Mouse (Mus musculus) MEL (cell line): ENCODE data around the gene Emc8. TPM values are rescaled to one million over a fixed set of nuclear protein-coding genes. Genes with fewer than 3 reads are reported as not detected.

Experiments
- DNase-seq: peaks from one replicate; pipeline ENCODE4 v3.0.0; 2011; ENCODE audit warnings: low read depth, low spot score
- H3K27ac ChIP-seq: 2 replicates; pipeline ENCODE4 v1.5.1; 2012; ENCODE audit warnings: low read depth, mild to moderate bottlenecking, control low read depth, low read length, moderate library complexity; ENCODE audit not compliant: control insufficient read depth
- H3K27me3 ChIP-seq, 2 experiments: fragments of 150-350 bp in 1 of 2; sonication (generic) in 1 of 2; 2 replicates each; pipeline ENCODE4 v1.6.1; 2012; ENCODE audit warnings: low read length in 2 of 2, mild to moderate bottlenecking in 2 of 2, improper control_type of control experiment in 1 of 2, moderate library complexity in 1 of 2; ENCODE audit not compliant: insufficient read depth in 2 of 2, control insufficient read depth in 1 of 2
- H3K36me3 ChIP-seq, 2 experiments: 2 replicates each; pipeline ENCODE4 v1.6.1; 2012 to 2014; ENCODE audit warnings: low read length in 2 of 2, improper control_type of control experiment in 1 of 2, inconsistent platforms in 1 of 2, mild to moderate bottlenecking in 1 of 2; ENCODE audit not compliant: insufficient read depth in 2 of 2, control insufficient read depth in 1 of 2
- H3K4me1 ChIP-seq, 2 experiments: fragments of 150-350 bp in 1 of 2; sonication (generic) in 1 of 2; 2 replicates each; pipeline ENCODE4 v1.6.1; 2012; ENCODE audit warnings: low read length in 2 of 2, improper control_type of control experiment in 1 of 2, mild to moderate bottlenecking in 1 of 2; ENCODE audit not compliant: insufficient read depth in 2 of 2, control insufficient read depth in 1 of 2
- H3K4me3 ChIP-seq, 2 experiments: fragments of 150-350 bp in 1 of 2; sonication (generic) in 1 of 2; 2 replicates each; pipeline ENCODE4 v1.5.1; 2012; ENCODE audit warnings: low read depth in 2 of 2, low read length in 2 of 2, mild to moderate bottlenecking in 2 of 2, moderate library complexity in 2 of 2, control low read depth in 1 of 2, improper control_type of control experiment in 1 of 2; ENCODE audit not compliant: control insufficient read depth in 1 of 2, insufficient read depth in 1 of 2
- H3K79me2 ChIP-seq: 2 replicates; pipeline ENCODE4 v1.6.1; 2012; ENCODE audit warnings: mild to moderate bottlenecking, low read length, moderate library complexity; ENCODE audit not compliant: control insufficient read depth, poor library complexity, insufficient read depth
- H3K9ac ChIP-seq: 2 replicates; pipeline ENCODE4 v1.6.1; 2012; ENCODE audit warnings: low read depth, mild to moderate bottlenecking, control low read depth, low read length, moderate library complexity; ENCODE audit not compliant: control insufficient read depth, poor library complexity, severe bottlenecking
- H3K9me3 ChIP-seq: fragments of 150-350 bp; sonication (generic); replicated peaks from 2 replicates; pipeline ENCODE4 v1.6.1; 2012; ENCODE audit warnings: mild to moderate bottlenecking, low read length, improper control_type of control experiment, moderate library complexity; ENCODE audit not compliant: insufficient read depth
- CHD2 ChIP-seq: IDR thresholded peaks from 2 replicates; pipeline ENCODE4 v1.6.1; 2011; ENCODE audit warnings: low read length, improper control_type of control experiment
- CTCF ChIP-seq, 3 experiments: IDR thresholded peaks in 2 of 3; conservative IDR thresholded peaks in 1 of 3; 2 replicates each; pipeline ENCODE4 v1.5.1; 2011 to 2012; ENCODE audit warnings: low read length in 3 of 3, low read depth in 2 of 3, mild to moderate bottlenecking in 2 of 3, improper control_type of control experiment in 1 of 3, inconsistent platforms in 1 of 3, mixed read lengths in 1 of 3, moderate library complexity in 1 of 3; ENCODE audit not compliant: control insufficient read depth in 1 of 3, insufficient read depth in 1 of 3, poor library complexity in 1 of 3, severe bottlenecking in 1 of 3
- ELF1 ChIP-seq: IDR thresholded peaks from 2 replicates; pipeline ENCODE4 v1.6.1; 2014; ENCODE audit warnings: low read depth, mild to moderate bottlenecking, inconsistent platforms, low read length, improper control_type of control experiment, moderate library complexity
- EP300 ChIP-seq, 2 experiments: IDR thresholded peaks; 2 replicates each; pipeline ENCODE4 v1.6.1; 2011; ENCODE audit warnings: improper control_type of control experiment in 2 of 2, low read length in 2 of 2, low read depth in 1 of 2, mild to moderate bottlenecking in 1 of 2
- ETS1 ChIP-seq: IDR thresholded peaks from 2 replicates; pipeline ENCODE4 v1.6.1; 2012; ENCODE audit warnings: low read depth, mild to moderate bottlenecking, inconsistent platforms, low read length, improper control_type of control experiment, moderate library complexity
- HCFC1 ChIP-seq: IDR thresholded peaks from 2 replicates; pipeline ENCODE4 v1.6.1; 2012; ENCODE audit warnings: low read depth, mild to moderate bottlenecking, inconsistent platforms, low read length, improper control_type of control experiment, moderate library complexity
- KAT2A ChIP-seq: conservative IDR thresholded peaks from 2 replicates; pipeline ENCODE4 v1.6.1; 2012; ENCODE audit warnings: low read depth, low read length, improper control_type of control experiment, inconsistent platforms
- MAX ChIP-seq: IDR thresholded peaks from 2 replicates; pipeline ENCODE4 v1.6.1; 2011; ENCODE audit warnings: low read length, improper control_type of control experiment
- MAZ ChIP-seq: IDR thresholded peaks from 2 replicates; pipeline ENCODE4 v1.6.1; 2012; ENCODE audit warnings: low read depth, mild to moderate bottlenecking, inconsistent platforms, low read length, improper control_type of control experiment
- MEF2A ChIP-seq: IDR thresholded peaks from 2 replicates; pipeline ENCODE4 v1.6.1; 2014; ENCODE audit warnings: low read depth, mild to moderate bottlenecking, inconsistent platforms, low read length, improper control_type of control experiment; ENCODE audit not compliant: poor library complexity, insufficient replicate concordance, severe bottlenecking; ENCODE audit errors: extremely low read depth
- MXI1 ChIP-seq: IDR thresholded peaks from 2 replicates; pipeline ENCODE4 v1.6.1; 2011; ENCODE audit warnings: mild to moderate bottlenecking, low read depth, low read length, improper control_type of control experiment
- MYB ChIP-seq: IDR thresholded peaks from 2 replicates; pipeline ENCODE4 v1.6.1; 2011; ENCODE audit warnings: mild to moderate bottlenecking, low read depth, low read length, improper control_type of control experiment
- NELFE ChIP-seq: IDR thresholded peaks from 2 replicates; pipeline ENCODE4 v1.6.1; 2011; ENCODE audit warnings: low read depth, low read length, improper control_type of control experiment
- NRF1 ChIP-seq: IDR thresholded peaks from 2 replicates; pipeline ENCODE4 v1.6.1; 2014; ENCODE audit warnings: low read depth, mild to moderate bottlenecking, inconsistent platforms, low read length, improper control_type of control experiment, moderate library complexity; ENCODE audit not compliant: poor library complexity, insufficient read depth, severe bottlenecking
- POLR2A ChIP-seq, 2 experiments: IDR thresholded peaks; 2 replicates each; pipeline ENCODE4 v1.6.1; 2011 to 2012; ENCODE audit warnings: low read length in 2 of 2, mild to moderate bottlenecking in 2 of 2, control low read depth in 1 of 2, improper control_type of control experiment in 1 of 2, low read depth in 1 of 2, moderate library complexity in 1 of 2; ENCODE audit not compliant: control insufficient read depth in 1 of 2, insufficient read depth in 1 of 2, poor library complexity in 1 of 2
- POLR2AphosphoS2 ChIP-seq: IDR thresholded peaks from 2 replicates; pipeline ENCODE4 v1.6.1; 2011; ENCODE audit warnings: low read length, improper control_type of control experiment
- POLR2AphosphoS5 ChIP-seq: IDR thresholded peaks from 2 replicates; pipeline ENCODE4 v1.6.1; 2012; ENCODE audit warnings: low read depth, borderline replicate concordance, mild to moderate bottlenecking, inconsistent platforms, low read length, moderate library complexity, mixed read lengths
- RCOR1 ChIP-seq: IDR thresholded peaks from 2 replicates; pipeline ENCODE4 v1.6.1; 2012; ENCODE audit warnings: low read depth, mild to moderate bottlenecking, inconsistent platforms, low read length, improper control_type of control experiment
- TAL1 ChIP-seq: IDR thresholded peaks from 2 replicates; pipeline ENCODE4 v1.6.1; 2012; ENCODE audit warnings: mild to moderate bottlenecking, inconsistent platforms, low read length, moderate library complexity, mixed read lengths
- TBP ChIP-seq: IDR thresholded peaks from 2 replicates; pipeline ENCODE4 v1.8.0; 2011; ENCODE audit warnings: low read depth, low read length, improper control_type of control experiment
- TCF12 ChIP-seq: IDR thresholded peaks from 2 replicates; pipeline ENCODE4 v1.6.1; 2014; ENCODE audit warnings: low read depth, mild to moderate bottlenecking, inconsistent platforms, low read length, improper control_type of control experiment, moderate library complexity
- ZC3H11A ChIP-seq: IDR thresholded peaks from 2 replicates; pipeline ENCODE4 v1.6.1; 2012; ENCODE audit warnings: low read depth, mild to moderate bottlenecking, inconsistent platforms, low read length, improper control_type of control experiment
- ZKSCAN1 ChIP-seq: IDR thresholded peaks from 2 replicates; pipeline ENCODE4 v1.6.1; 2012; ENCODE audit warnings: low read depth, mild to moderate bottlenecking, inconsistent platforms, low read length, improper control_type of control experiment, moderate library complexity
- ZMIZ1 ChIP-seq: IDR thresholded peaks from 2 replicates; pipeline ENCODE4 v1.6.1; 2012; ENCODE audit warnings: low read depth, mild to moderate bottlenecking, inconsistent platforms, low read length, improper control_type of control experiment, moderate library complexity
- ZNF384 ChIP-seq: IDR thresholded peaks from 2 replicates; pipeline ENCODE4 v1.6.1; 2012; ENCODE audit warnings: low read depth, mild to moderate bottlenecking, inconsistent platforms, low read length, improper control_type of control experiment
- polyA plus RNA-seq, 2 experiments: library from polyadenylated mRNA; stranded (reverse) in 1 of 2; unstranded in 1 of 2; fragments of >175 nt in 1 of 2; fragments of >200 nt in 1 of 2; gene quantifications; 2 replicates each; pipeline versions ENCODE4 v1.2.1 to v1.2.4; 2012; ENCODE audit warnings: low replicate concordance in 2 of 2, low read depth in 1 of 2; ENCODE audit not compliant: insufficient read length in 2 of 2, insufficient read depth in 1 of 2, missing spikeins in 1 of 2
- total RNA-seq: library from RNA; depleted of rRNA; stranded (reverse); fragments of 300-350 nt; gene quantifications from 2 replicates; pipeline ENCODE4 v1.2.3, GENCODE M21; 2012

Gene Emc8
- total and polyA plus RNA-seq, 3 experiments = 180 to 269 TPM; not detected in 1

DNA sequence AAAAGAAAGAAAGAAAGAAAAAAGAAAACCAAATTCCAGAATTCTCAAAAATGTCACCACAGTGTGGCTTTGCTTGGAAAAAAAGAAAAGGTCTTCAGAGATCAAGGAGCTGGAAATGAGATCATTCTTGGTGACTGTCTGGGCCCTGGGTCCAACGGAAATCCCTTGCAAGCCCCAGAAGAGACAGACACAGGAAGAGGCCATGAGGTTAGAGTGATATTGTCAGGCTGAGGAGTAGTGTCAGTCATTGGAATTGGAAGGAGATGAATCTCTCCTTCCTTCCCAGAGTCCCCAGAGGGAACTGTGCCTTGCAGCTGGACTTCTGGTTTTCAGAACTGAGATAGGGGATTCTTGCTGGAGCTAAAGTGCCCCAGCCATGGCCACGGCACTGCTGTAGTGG, 31.2 kb upstream of the Emc8 start:
- no peaks in the 10 kb centered on the region for H3K79me2 ChIP-seq
- H3K9ac ChIP-seq = no peak overlapping the region
- no peaks in the 10 kb centered on the region for H3K27me3 ChIP-seq
- H3K4me3 ChIP-seq = no peak overlapping the region
- no peaks in the 10 kb centered on the region for H3K36me3 ChIP-seq
- no peak for DNase-seq
- H3K9me3 ChIP-seq = no peaks in the 10 kb centered on the region
- H3K4me1 ChIP-seq = no peaks in the 10 kb centered on the region
- TF ChIP-seq TAL1 (no peak), CHD2 (no peak), NELFE (no peak), CTCF (IDR thresholded peaks at IDR 0.05 in 2 of 3, conservative IDR thresholded peaks at IDR 0.05 in 1 of 3; ENCODE audit: control insufficient read depth in 1 of 3, insufficient read depth in 1 of 3, low read depth in 2 of 3, low read length in 3 of 3, poor library complexity in 1 of 3, severe bottlenecking in 1 of 3) (no peak), ETS1 (no peak), ELF1 (no peak), ZC3H11A (no peak), POLR2AphosphoS5 (no peak), POLR2A (IDR thresholded peaks at IDR 0.05; ENCODE audit: control insufficient read depth in 1 of 2, insufficient read depth in 1 of 2, low read depth in 1 of 2, low read length in 2 of 2, poor library complexity in 1 of 2) (no peak), TBP (no peak), HCFC1 (no peak), NRF1 (no peak), ZKSCAN1 (no peak), RCOR1 (no peak), MXI1 (no peak), KAT2A (no peak), ZMIZ1 (no peak)
- no peak overlapping the region for H3K27ac ChIP-seq

DNA sequence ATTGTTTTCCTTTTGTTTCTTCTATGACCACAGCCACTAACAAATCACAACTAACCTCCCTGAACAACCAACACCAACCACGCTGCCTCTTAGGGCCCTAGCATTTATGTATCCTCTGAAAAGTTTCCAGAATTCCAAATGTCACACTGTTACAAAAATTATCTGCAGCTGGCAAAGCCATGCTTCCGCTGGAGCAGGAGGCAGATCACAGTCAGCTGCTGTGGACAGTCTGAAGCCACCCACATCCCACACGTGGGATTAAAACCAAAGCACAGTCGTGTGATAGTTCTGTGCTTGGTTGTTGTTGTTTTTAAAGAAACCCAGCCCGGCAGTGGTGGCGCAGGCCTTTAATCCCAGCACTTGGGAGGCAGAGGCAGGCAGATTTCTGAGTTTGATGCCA, 30.7 kb upstream of the Emc8 start:
- Histone ChIP-seq H3K36me3 (no peaks in the 10 kb centered on the region), H3K9me3 (no peaks in the 10 kb centered on the region), H3K27me3 (no peaks in the 10 kb centered on the region), H3K79me2 (no peaks in the 10 kb centered on the region), H3K27ac (no peak overlapping the region), H3K4me1 (no peaks in the 10 kb centered on the region), H3K9ac (no peak overlapping the region), H3K4me3 (no peak overlapping the region)
- TF ChIP-seq EP300 (IDR thresholded peaks at IDR 0.05; ENCODE audit: low read depth in 1 of 2, low read length in 2 of 2) (no peak), NRF1 (no peak), CTCF (IDR thresholded peaks at IDR 0.05 in 2 of 3, conservative IDR thresholded peaks at IDR 0.05 in 1 of 3; ENCODE audit: control insufficient read depth in 1 of 3, insufficient read depth in 1 of 3, low read depth in 2 of 3, low read length in 3 of 3, poor library complexity in 1 of 3, severe bottlenecking in 1 of 3) (no peak), ZNF384 (no peak), RCOR1 (no peak), POLR2A (IDR thresholded peaks at IDR 0.05; ENCODE audit: control insufficient read depth in 1 of 2, insufficient read depth in 1 of 2, low read depth in 1 of 2, low read length in 2 of 2, poor library complexity in 1 of 2) (no peak), POLR2AphosphoS2 (no peak), KAT2A (no peak), MAZ (no peak), MAX (no peak), MEF2A (no peak), TCF12 (no peak), ELF1 (no peak), POLR2AphosphoS5 (no peak), TBP (no peak), ZC3H11A (no peak), MYB (no peak), HCFC1 (no peak)
- DNase-seq = no peak
